Mouse (Mus musculus) layer of hippocampus, postnatal 25 days (tissue): ENCODE data around the gene Tln1. TPM values are rescaled to one million over a fixed set of nuclear protein-coding genes. Genes with fewer than 3 reads are reported as not detected.
A peak's percentile ranks its signal among the peaks of the same experiment; 100 is the strongest.
"Not testable (repeated sequence)": the region's sequence is repeated elsewhere in the genome, so short reads cannot be mapped to it uniquely, and the experiment has no call there.

Experiments
- DNase-seq, 2 experiments: peaks; one replicate each; pipeline ENCODE4 v3.0.0; 2022; ENCODE audit warnings: mixed read lengths in 2 of 2, low spot score in 1 of 2; ENCODE audit errors: extremely low spot score in 1 of 2
- total RNA-seq, 2 experiments: library from RNA; stranded (reverse); gene quantifications; 2 replicates each; pipeline ENCODE4 v1.2.3; 2021

Tln1 gene
- total RNA-seq, 2 experiments from 2014 or later: 40.9 to 47.3 TPM

GRCm38 (mm10) chr4:43551854-43552253 is 10.6 kb downstream of the Tln1 start:
- not testable (repeated sequence) for DNase-seq

DNA sequence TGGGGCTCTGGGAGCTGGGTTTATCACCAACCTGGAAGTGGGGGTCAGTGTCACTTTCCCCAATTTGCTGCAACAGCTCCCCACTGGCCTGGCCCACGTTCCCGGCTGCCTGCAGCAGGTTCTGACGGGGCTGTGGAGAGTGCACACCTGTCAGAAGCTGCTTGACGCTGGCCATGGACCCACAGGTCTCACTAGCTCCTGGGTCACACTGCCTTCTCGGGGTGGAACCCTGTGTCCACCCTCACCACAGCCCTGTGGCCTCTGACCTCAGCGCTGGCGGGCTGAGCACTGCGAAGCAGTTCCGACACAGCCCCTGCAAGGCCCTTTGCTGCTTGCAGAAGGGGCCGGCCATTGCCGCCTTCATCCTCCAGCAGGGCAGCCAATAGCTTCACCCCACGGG is 13.4 kb downstream of the Tln1 start:
- DNase-seq: no peak

GRCm38 (mm10) chr4:43547160-43547559 is 15.3 kb downstream of the Tln1 start:
- DNase-seq: no peak

GRCm38 (mm10) chr4:43546375-43547047 is 16.0 kb downstream of the Tln1 start:
- DNase-seq: no peak

DNA sequence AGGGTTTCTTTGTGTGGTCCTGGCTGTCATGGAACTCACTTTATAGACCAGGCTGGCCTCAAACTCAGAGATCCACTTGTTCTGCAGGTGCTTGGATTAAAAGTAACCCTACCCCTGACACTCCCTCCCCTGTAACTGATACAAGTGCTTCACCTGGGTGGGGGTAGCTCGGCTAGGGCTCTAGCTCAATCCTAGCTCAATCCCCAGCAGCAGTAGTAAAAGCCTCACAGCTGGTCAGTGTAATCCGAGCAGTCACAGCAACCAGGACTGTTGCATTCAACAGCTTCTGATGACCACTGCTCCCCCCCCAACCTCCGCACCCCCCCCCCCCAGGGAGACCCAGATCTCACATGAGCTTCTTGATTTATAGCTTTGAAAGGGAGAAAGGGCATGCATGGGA is 20.4 kb downstream of the Tln1 start:
- no peak for DNase-seq

GRCm38 (mm10) chr4:43536031-43536430 is 26.5 kb downstream of the Tln1 start:
- DNase-seq: no peak

- DNase-seq: no peak
These were observed 26.9 kb downstream of the Tln1 start for GRCm38 (mm10) chr4:43535628-43536027.

DNA sequence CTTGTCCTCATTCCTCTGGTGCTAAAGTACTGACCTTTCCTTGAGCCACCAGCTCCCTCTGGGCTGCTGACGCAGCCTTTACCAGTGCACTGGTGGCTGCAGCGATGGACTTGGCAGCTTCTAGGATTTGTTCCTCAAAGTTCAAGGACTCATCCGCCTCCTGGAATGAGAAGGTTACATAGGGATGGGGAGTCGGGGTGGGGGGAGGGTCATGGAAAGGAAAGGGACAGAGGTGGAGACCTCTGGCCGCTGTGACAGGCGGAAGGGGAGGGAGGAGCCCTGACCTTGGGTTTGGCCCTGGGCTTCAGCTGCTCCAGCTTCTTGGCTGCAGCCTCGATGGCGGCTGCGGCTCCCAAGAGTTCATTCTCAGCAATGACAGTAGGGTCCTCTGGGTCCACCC is 29.2 kb downstream of the Tln1 start:
- no peak for DNase-seq

DNA sequence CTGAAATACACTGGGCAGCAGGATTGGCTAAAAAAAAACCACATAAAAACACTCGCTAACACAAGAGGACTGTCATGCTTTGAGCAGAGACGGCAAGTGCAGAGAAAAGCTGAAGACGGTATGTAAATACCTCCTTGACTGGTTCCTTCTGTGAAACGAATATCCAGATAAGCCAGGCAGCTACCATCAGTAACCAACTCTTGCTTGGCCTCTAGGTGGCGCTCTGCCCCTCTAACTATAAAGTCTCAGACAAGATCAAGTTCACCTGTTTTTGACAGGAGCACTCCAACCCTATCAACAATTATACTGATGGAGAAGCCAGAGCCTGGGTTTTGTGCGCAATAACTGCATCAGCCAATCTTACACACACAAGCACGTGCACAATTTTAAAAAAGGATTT is 31.9 kb downstream of the Tln1 start:
- peak; percentile 37 to 82 for DNase-seq

DNA sequence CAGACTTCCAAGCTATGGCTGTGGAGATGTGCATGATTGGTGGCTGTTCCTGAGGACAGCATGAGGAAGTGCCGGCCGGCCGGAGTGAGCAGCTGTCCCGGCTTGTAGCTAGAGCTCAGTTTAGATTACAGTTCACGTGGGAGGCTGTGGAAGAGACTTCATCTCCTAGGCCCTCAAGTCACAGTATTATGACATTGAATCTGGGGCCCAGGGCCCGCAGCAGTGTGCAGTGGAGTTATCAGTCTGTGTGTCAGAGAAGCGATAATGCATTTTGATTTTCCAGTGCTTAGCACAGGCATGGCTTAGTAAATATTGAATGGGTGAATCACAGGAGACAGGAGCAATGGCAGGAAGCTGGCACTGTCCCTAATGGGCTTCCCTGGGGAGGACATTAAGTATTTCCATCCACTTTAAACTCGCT is 32.4 kb downstream of the Tln1 start:
- DNase-seq: no peak

- no peak for DNase-seq
These were observed 34.0 kb downstream of the Tln1 start for GRCm38 (mm10) chr4:43528487-43528886.

DNA sequence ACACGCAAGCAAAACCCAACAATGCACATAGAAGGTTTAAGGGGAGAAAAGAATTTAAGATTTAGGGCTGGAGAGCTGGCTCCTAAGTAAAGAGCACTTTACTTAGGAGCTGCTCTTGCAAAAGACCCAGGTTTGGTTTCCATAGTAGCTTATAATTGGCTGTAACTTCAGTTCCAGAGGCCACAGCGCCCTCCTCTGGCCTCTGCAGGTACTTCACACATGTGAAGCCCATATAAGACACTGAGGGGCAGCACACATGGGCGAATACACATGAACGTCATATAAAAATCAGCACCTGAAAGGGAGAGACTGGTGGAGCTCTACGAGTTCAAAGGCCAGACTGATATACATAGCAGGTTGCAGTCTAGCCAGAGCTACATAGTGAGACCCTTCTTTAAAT is 34.6 kb downstream of the Tln1 start:
- DNase-seq: no peak

DNA sequence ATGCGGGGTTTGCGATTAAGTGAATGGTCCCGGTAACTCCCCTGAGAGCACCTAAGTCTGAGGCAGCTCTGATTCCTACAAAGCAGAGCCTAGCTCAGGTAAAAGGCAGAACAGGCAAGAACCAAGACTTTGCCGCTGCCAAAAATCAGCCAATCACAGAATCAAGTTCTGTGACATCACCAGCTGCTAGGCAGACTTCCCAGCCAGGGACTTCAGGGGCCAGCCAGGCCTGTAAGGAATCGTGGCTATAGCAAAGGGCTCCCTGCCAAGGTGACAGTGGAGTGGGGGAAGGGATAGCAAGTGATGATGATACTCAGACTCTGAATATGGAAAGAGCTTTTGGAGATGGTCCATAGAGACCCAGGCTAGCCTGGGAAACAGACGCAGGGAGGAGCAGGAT is 42.5 kb downstream of the Tln1 start:
- peak; percentile 80 to 97 for DNase-seq

- no peak for DNase-seq
These were observed 42.9 kb downstream of the Tln1 start for GRCm38 (mm10) chr4:43519551-43519950.

GRCm38 (mm10) chr4:43515764-43516708 is 46.5 kb downstream of the Tln1 start:
- DNase-seq: no peak

- no peak for DNase-seq
These were observed 48.7 kb downstream of the Tln1 start for GRCm38 (mm10) chr4:43513791-43514190.

DNA sequence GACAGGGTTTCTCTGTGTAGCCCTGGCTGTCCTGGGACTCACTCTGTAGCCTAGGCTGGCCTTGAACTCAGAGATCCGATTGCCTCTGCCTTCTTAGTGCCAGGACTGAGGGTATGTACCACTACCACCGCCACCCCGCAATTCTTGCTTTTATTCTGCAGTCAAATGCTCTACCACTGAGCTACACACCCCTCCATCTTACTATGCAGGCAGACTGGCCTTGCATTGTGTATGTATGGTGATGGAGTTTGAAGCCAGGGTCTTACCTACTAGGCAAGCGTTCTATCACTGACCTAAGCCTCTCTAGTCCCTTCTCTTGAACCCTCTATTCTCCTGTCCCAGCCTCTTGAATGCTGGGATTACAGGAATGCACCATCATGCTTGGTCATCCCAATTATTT is 49.2 kb downstream of the Tln1 start:
- no peak for DNase-seq

DNA sequence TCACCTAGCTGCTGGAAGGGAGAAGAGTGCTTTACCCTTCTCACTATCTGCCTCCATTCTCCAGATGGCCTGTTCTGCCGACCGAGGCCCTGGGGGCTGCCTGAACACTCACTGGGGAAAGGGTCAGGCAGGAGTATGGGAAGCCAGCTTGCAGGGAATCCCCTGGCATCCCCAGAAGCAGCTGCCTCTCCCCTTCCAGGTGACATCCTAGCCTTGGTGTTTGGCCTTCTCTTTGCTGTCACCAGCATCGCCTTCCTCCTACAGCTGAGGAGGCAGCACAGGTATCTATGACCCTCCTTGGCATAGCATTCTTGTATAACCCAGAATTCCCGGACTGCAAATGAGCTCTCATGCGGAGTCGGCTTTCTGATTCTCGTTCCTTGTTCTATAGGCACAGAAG is 49.8 kb downstream of the Tln1 start:
- no peak for DNase-seq

DNA sequence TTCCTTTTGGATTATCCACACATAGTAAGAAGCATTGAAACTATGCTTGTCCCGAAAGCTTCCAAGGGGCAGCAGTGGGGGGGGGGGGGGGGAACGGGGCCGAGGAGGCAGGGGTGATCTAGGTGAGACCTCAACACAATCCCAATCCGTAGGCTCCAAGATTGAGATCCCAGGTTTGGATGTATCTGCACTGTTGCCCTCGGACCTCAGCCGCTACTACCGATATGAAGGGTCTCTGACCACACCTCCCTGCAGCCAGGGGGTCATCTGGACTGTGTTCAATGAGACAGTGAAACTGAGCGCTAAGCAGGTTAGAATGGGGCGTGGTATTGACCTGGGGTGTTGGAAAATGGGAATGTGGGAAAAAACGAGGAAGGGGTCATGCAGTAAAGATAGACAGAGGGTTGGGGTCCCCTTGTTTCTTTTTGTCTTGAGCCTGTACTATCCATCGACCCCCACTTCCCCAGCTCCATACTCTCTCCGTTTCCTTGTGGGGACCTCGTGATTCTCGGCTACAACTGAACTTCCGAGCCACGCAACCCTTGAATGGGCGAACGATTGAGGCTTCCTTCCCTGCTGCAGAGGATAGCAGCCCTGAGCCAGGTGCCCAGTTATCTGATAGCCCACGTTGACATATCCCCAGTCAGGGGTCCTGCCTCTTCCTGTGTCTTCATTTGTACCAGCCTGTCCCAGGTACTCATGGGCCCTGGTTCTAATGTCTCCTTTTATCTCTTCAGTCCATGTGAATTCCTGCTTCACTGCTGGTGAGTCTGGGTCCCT is 50.6 kb downstream of the Tln1 start:
- DNase-seq: no peak

GRCm38 (mm10) chr4:43509109-43509508 is 53.4 kb downstream of the Tln1 start:
- DNase-seq: no peak

DNA sequence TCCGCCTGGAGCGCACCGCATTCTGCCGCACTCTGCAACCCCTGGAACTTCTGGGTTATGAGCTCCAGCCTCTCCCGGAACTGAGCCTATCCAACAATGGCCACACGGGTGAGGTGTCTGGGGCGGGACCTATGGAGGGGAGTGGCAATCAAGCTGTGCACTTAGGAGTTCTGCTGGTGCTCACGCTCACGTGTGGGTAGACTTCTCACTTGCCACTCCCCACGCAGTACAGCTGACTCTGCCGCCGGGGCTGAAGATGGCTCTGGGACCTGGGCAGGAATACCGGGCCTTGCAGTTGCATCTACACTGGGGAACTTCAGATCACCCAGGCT is 53.9 kb downstream of the Tln1 start:
- DNase-seq: no peak
